Mouse (Mus musculus) layer of hippocampus, adult 9-11 months (tissue): ENCODE results near the gene Tsc2.
"Not testable (repeated sequence)": the region's sequence is repeated elsewhere in the genome, so short reads cannot be mapped to it uniquely, and the experiment has no call there.

Experiments
- DNase-seq: peaks from one replicate; pipeline ENCODE4 v3.0.0; 2022

Gene Tsc2

GRCm38 (mm10) chr17:24632167-24632812 is at the start of gene Tsc2, which contains the start of gene Nthl1:
Tsc2 (minus strand) TSS chr17:24632630.
Nthl1 (plus strand) TSS chr17:24632680.
- DNase-seq = peak; percentile 84

DNA sequence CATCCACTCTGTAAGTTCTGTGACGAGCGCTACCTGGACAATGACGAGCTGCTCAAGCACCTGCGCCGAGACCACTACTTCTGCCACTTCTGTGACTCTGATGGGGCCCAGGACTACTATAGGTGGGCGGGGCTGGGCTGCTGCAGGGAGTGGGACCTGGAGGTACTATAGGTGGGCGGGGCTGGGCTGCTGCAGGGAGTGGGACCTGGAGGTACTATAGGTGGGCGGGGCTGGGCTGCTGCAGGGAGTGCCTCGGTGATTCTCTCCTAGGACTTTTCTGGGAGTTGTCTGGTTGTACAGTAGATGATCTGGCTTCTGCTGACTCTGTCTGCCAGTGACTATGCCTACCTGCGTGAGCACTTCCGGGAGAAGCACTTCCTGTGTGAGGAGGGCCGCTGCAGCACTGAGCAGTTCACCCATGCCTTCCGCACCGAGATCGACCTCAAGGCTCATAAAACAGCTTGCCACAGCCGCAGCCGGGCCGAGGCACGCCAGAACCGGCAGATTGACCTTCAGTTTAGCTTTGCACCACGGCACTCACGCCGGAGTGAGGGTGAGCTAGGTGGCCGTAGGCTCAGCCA is 45.2 kb upstream of the Tsc2 start:
- DNase-seq = no peak

DNA sequence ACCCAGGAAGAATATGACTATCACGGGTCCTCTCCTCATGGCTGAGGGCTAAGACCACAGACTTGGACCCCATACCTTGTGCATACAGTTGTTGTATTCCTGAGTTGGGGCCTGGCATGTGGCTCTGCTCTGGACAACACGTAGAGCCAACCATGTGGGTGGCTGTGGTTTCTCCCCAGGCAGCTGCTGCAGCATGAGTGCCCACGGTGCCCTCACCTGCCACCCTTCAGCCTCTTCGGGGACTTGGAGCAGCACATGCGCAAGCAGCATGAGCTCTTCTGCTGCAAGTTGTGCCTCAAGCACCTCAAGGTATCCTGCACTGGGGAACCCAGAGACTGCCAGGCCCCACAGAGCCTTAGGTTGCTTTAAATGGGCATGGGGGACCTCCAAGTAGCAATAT is 44.4 kb upstream of the Tsc2 start:
- DNase-seq = no peak

- no peak for DNase-seq
Measured at GRCm38 (mm10) chr17:24676187-24676586, 43.8 kb upstream of the Tsc2 start.

DNA sequence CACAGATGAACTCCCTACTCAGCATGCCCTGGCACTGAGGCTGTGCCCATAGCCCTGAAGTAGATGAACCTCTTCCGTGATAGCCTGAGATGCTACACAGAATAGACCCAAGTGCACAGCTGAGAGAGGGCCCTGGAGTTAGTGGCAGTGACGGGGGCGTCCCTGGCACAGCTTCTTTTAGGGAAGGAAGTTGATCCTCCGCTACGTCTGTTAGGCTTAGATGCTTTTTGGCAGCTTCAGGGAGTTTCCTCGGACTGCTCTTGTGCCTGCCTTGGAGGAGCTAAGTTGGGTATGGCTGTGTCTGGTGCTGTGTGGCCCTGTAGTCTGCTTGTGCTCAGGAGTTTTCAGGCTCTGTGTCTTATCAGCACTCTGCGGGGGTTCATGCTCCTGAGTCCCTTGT is 41.8 kb upstream of the Tsc2 start:
- no peak for DNase-seq

- DNase-seq = no peak
Measured at GRCm38 (mm10) chr17:24672141-24672540, 39.7 kb upstream of the Tsc2 start.

DNA sequence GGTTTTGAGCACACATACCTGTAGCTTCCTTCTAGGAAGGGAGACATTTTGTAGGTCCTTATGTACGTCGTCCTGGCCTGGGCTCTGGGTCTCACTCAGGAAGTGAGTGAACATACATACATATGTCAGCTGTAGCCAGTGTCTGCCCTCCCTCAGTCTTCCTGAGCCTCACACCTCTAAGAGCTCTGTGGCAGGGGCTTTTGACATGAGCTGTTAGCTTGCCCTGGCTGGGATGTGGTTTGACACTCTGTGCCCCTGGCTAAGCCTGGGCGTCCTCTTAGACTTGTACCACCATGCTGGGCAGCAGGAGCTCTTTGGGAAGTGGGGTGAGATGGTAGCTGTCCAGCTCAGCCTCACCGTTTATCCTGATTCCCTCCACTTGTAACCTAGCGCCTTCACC is 38.9 kb upstream of the Tsc2 start:
- DNase-seq = no peak

DNA sequence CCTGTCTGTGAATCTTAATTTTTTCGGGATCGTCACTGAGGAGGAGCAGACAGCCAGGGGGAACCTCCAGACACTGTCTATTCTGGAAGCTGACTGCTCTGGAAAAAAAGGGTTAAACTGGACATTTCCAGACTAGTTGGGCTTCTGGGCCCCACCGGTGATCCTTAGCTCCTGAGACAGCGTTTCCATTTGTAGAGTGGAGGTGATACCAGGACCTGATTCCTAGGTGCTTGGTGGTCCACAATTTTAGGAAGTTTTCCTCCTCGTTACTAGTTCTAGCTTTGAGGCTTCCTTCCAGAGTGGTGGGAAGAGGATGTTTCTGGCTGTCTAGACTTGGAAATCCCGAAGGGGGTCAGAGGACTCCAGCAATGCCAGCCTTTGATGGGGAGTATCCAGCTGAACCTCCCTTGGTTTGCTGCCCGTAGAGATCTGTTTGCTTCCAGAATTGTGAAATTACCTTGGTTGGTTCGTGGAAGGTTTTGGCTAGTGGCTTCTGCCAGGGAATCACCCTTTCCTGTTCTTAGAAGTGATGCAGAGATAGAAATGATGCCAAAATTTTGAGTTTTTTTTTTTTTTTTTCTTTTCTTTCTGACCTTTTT is 37.9 kb upstream of the Tsc2 start:
- no peak for DNase-seq

DNA sequence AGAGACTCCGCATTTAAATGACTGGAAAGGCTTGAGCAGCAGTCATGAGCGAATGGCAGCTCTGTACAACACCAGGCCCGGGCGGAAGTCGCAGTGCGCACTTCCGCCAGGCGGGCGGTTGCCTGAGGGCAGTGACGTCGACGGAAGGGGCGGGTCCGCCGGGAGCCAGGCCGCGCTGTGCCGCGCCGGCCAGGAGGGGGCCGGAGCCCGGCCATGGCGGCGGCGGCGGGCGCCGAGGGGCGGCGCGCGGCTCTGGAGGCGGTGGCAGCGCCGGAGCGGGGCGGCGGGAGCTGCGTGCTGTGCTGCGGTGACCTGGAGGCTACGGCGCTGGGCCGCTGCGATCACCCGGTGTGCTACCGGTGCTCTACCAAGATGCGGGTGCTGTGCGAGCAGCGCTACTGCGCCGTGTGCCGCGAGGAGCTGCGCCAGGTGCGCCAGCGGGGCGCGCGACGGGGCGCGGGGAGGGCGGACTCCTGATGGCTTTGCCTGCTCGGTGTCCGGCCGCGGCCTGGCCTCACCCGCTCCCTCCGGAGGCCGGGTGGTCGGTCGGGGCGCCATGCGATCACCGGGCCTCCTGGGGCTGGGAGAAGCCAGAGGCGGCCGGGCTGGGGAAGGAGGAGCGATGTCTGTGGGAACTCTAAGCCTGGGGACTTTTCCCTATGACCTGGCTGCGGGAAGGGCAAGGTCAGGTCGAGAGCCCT is 37.3 kb upstream of the Tsc2 start, which contains the start of gene Zfp598:
Zfp598 (plus strand) TSS at position 143 of the 701 bp plus-strand sequence.
- DNase-seq = peak; percentile 95

GRCm38 (mm10) chr17:24669214-24669544 is 36.7 kb upstream of the Tsc2 start:
- DNase-seq = not testable (repeated sequence)

DNA sequence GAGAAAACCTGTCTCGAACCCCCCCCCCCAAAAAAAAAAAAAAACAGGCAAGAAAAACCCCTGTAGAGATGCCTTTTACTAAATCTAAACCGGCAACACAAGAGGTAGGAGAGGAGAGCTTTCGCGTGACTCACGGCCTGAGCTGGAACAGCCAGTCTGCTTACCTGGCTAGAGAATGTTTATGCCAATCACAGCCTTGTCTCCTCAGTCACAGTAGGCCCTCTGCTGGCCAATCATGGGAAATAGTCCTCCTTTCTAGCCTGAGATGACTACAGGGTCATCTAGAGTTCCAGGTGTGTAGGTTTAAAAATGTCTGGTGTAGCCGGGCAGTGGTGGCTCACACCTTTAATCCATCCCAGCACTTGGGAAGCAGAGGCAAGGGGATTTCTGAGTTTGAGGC is 35.0 kb upstream of the Tsc2 start:
- no peak for DNase-seq

- DNase-seq = not testable (repeated sequence)
Measured at GRCm38 (mm10) chr17:24667011-24667410, 34.6 kb upstream of the Tsc2 start.

- no peak for DNase-seq
Measured at GRCm38 (mm10) chr17:24658017-24658758, 25.8 kb upstream of the Tsc2 start, which contains the start of gene Npw. Npw (minus strand) TSS chr17:24658457.

GRCm38 (mm10) chr17:24654969-24655368 is 22.5 kb upstream of the Tsc2 start:
- no peak for DNase-seq

DNA sequence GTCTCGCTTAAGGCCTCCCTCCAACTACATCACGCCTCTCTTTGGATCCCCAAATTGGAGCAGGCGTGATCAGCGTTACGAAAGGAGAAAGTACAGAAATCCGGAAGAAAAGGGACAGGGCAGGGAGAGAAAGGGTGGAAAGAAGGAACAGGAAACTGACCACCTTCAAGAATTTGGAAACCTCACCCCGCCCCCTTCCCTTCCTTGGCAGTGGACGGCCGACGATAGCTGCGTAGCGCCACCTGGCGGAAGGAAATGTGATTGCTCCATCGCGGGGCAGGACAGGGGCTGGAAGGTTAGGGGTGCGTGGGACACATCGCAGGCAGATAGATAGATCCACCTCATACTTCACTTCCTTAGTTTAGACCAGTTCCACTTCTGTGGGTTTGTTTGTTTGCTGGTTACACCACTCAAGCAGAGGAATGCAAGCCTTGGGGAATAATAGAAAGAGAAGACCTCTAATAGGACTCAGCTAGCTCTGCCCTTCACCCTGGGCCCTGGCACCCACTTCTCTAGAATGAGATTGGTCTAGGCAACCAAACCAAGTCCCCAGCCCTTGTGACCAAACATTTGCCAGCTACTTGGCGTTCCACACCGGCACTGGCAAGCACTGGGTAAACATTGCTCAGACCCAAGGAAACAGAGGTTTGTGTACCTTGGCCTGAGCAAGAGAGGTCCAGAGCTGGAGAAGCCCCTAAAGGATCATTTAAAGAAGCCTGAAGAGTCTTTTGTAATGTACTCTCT is 21.7 kb upstream of the Tsc2 start:
- no peak for DNase-seq

DNA sequence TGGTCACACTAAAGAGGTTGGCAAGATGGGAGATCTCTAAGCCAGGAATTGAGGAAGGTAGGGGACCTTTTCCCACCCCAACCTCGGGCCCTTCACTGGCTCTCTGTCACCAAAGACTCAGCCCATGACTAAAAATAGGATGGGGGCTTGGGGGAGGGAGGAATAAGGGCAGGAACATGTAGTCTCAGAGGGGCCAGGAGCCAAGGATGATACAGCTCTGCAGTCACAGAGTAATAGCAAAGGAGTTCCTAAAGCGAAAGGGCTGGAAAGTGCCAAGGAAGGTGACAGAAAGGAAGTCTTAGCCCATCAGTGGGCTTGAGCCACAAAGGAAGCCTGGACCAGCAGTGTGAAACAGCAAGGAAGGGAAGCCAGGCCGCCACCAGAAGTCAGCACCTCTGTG is 19.4 kb upstream of the Tsc2 start:
- no peak for DNase-seq

DNA sequence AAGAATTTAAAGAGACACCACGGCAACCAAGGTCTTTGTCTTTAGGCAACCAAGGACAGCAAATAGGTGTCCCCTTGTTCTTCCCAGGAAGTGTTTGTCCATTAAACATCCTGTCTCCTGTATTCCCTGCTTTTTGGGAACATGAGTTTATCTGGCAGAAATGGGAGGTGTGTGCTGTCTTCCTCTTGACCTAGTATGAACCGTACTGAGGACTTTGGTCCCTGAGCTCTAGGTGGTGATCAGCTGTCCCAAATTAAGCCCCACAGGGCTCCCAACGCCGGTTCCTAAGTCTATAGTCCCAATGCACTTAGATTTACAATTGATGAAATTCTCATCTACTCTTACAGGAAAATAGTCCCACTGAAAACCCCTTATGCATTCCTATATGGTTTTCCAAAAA is 18.3 kb upstream of the Tsc2 start:
- no peak for DNase-seq

DNA sequence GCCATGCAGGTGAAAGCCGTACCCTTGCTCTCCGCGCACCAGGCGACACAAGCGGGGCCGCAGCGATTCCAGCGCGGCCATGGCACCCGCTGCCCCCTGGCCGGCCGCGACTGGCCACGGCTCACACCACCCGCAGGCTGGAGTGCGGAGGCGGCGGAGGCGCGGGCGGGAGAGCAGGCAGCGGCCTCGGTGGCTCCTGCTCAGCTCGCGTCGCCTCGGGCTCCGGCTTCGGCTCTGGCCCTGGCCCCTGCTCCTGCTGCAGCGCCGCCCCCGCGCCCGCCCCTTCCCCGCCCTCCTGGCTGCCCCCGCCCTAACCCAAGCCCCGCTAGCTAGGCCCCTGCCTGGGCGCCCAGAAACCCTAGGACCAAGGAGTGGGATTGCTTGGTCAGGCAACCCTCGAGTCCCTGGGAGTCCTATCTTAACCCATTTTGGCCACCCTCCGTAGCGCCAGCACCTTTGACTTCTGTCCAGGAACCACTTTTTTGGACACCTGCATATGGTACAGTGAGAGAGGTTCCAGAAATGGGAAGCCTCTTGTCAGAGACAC is 17.7 kb upstream of the Tsc2 start, which contains the start of gene Slc9a3r2:
Slc9a3r2 (minus strand) TSS at position 258 of the 547 bp plus-strand sequence.
- DNase-seq = no peak

- DNase-seq = no peak
Measured at GRCm38 (mm10) chr17:24649581-24650069, 17.2 kb upstream of the Tsc2 start.

GRCm38 (mm10) chr17:24648731-24649377 is 16.4 kb upstream of the Tsc2 start:
- DNase-seq = no peak

DNA sequence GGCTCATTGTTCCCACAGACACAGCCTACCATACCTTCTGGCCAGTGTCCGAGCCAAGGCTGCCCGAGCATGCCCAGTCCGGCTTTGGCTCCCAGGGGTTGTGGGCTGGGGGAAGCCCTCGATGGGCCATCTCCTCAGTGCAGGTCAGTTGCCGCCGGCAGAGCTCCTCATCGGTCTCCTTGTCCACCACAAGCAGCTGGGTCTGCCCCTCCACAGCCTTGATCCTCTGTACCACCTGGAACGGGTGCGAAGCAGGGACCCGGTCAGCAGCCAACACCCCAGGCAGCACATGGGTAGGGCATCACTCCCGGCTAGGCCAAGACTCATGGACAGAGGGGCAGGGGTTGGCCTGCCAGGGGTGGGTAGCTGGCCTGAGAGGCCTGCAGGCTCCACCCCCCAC is 15.1 kb upstream of the Tsc2 start:
- DNase-seq = no peak
